Mouse (Mus musculus) liver, embryonic 11.5 days (tissue): ENCODE results near the gene Cdc25a. TPM values are rescaled to one million over a fixed set of nuclear protein-coding genes. Genes with fewer than 3 reads are reported as not detected.
A peak's percentile ranks its signal among the peaks of the same experiment; 100 is the strongest.

Experiments
- ATAC-seq: fragments of 200-750 bp; cut with Nextera tagmentation; replicated peaks from 2 replicates; pipeline ENCODE4 v1.8.0; 2017; ENCODE audit warnings: moderate number of reproducible peaks, mild to moderate bottlenecking, moderate TSS enrichment, moderate library complexity; ENCODE audit not compliant: low FRiP score
- DNase-seq: peaks from one replicate; pipeline ENCODE4 v3.0.0-alpha.2; 2017; ENCODE audit warnings: low spot score
- H3K27ac ChIP-seq: fragments of 300-500 bp; sonication (generic); 2 replicates; pipeline ENCODE4 v1.5.1; 2014; ENCODE audit warnings: mild to moderate bottlenecking, low read depth, low read length, control low read depth
- H3K27me3 ChIP-seq: fragments of 300-500 bp; sonication (generic); replicated peaks from 2 replicates; pipeline ENCODE4 v1.6.1; 2014; ENCODE audit warnings: low read length, mixed read lengths; ENCODE audit not compliant: control insufficient read depth, insufficient read depth
- H3K36me3 ChIP-seq: fragments of 300-500 bp; sonication (generic); 2 replicates; pipeline ENCODE4 v1.6.1; 2014; ENCODE audit warnings: mild to moderate bottlenecking, low read length, moderate library complexity, mixed read lengths; ENCODE audit not compliant: control insufficient read depth, insufficient read depth
- H3K4me1 ChIP-seq: fragments of 300-500 bp; sonication (generic); replicated peaks from 2 replicates; pipeline ENCODE4 v1.6.1; 2014; ENCODE audit warnings: low read length, mixed read lengths; ENCODE audit not compliant: control insufficient read depth, insufficient read depth
- H3K4me2 ChIP-seq: fragments of 300-500 bp; sonication (generic); 2 replicates; pipeline ENCODE4 v1.6.1; 2014; ENCODE audit warnings: mild to moderate bottlenecking, control low read depth, moderate library complexity
- H3K4me3 ChIP-seq: fragments of 300-500 bp; sonication (generic); 2 replicates; pipeline ENCODE4 v1.5.1; 2014; ENCODE audit warnings: low read depth, low read length, control low read depth
- H3K9ac ChIP-seq: fragments of 300-500 bp; sonication (generic); 2 replicates; pipeline ENCODE4 v1.6.1; 2014; ENCODE audit warnings: low read depth, low read length, control low read depth
- H3K9me3 ChIP-seq: fragments of 300-500 bp; sonication (generic); 2 replicates; pipeline ENCODE4 v1.6.1; 2016; ENCODE audit warnings: low read length, inconsistent platforms, mixed read lengths; ENCODE audit not compliant: control insufficient read depth
- WGBS: fragments of 180-500 bp; shearing (Covaris S2); extraction: QIAGEN DNeasy Blood & Tissue Kit; methylation state at CpG from one replicate; pipeline ENCODE4 v1.1.7; 2014; 5-methylcytosine and 5-hydroxymethylcytosine counted together
- polyA plus RNA-seq: library from polyadenylated mRNA; unstranded; fragments of >200 nt; fragmentation: Nextera tagmentation; extraction: Ambion mirVana; gene quantifications from 2 replicates; pipeline ENCODE4 v1.2.1, GENCODE M21; 2014

Gene Cdc25a
- polyA plus RNA-seq, 1 experiment from 2014 or later, result 39.8 TPM

DNA sequence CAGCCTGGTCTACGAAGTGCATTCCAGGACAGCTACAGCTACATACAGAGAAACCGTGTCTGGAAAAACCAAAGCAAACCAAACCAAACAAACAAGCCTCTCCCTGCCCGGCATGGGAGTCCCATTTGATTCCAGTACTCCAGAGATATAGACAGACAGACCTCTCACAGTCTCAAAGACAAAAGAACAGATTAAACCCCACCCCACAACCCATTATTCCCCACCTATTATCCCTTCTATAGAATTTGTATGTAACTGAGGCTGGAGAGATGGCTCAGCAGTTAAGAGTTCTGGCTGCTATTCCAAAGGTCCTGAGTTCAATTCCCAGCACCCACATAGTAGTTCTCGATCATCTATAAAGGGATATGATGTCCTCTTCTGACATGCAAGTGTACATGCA is 34.5 kb downstream of the Cdc25a start:
- Histone ChIP-seq H3K27ac (no peak overlapping the region), H3K4me3 (no peak overlapping the region), H3K9me3 (no peaks in the 10 kb centered on the region), H3K4me2 (no peak overlapping the region), H3K4me1 (peaks cover 3% of the 10 kb centered on the region; the same call in 1 of the 2 replicates), H3K27me3 (no peaks in the 10 kb centered on the region), H3K36me3 (no peaks in the 10 kb centered on the region), H3K9ac (no peak overlapping the region)
- ATAC-seq, result no peak
- WGBS, result 74% methylated on average over 4 of the region's 4 CpGs
- no peak for DNase-seq

DNA sequence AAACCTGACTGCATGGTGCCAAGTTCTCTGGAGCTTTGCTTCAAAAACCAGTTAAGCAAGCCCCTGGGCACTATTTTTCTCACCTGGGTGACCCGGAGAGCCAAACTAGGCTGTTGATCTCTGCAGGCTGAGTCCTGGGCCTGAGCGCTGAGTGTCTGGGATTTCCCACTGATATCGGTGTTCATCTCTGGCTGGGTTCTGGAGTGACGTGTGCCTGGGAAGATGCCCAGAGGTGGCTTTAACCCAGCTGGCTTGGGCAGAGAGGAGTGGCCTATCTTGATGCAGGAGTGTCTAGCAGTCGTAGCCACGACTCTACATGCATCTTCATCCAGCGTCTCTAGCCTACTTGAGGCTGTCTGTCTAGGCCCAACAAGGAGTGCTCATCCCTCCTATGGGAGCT is 36.4 kb downstream of the Cdc25a start:
- H3K27ac ChIP-seq, result no peak overlapping the region
- H3K9ac ChIP-seq, result no peak overlapping the region
- ATAC-seq, result no peak
- H3K27me3 ChIP-seq, result no peaks in the 10 kb centered on the region
- H3K4me2 ChIP-seq, result no peak overlapping the region
- DNase-seq, result no peak
- WGBS, result 79% methylated on average over 7 of the region's 7 CpGs
- no peaks in the 10 kb centered on the region for H3K36me3 ChIP-seq
- H3K4me1 ChIP-seq, result peaks cover 3% of the 10 kb centered on the region; the same call in 1 of the 2 replicates
- no peak overlapping the region for H3K4me3 ChIP-seq
- no peaks in the 10 kb centered on the region for H3K9me3 ChIP-seq

DNA sequence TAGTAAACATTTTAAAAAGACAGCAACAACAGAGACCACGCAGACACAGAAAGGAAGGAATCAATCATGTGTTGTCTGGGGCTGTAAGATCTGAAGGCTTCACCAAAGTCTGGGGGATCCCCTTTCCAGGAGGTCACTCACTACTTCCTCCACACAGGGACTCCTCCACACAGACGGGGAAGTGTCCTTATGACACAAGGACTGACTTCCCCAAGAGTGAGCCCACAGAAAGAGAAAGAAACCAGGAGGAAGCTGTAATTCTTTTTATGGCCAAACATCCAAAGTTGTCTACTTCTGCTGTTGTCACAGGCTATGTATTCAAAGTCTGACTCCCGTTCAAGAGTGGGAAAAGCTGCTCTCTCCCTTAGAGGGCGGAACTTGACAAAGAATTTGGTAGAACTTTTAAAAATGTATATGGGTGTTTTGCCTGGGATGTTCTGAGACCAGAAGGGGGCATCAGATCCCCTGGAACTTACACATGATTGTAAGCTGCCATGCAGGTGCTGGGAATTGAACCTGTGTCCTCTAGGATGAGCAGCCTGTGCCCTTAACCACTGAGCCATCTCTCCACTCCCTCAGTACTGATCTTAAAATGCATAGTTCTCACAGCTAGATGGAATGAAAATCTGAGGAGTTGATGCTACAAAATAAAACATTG is 39.0 kb downstream of the Cdc25a start:
- ATAC-seq (no peak), DNase-seq (no peak)
- no peak overlapping the region for H3K4me3 ChIP-seq
- no peak overlapping the region for H3K9ac ChIP-seq
- no peaks in the 10 kb centered on the region for H3K9me3 ChIP-seq
- H3K4me2 ChIP-seq, result no peak overlapping the region
- no peaks in the 10 kb centered on the region for H3K4me1 ChIP-seq
- 41% methylated on average over 4 of the region's 4 CpGs for WGBS
- H3K27ac ChIP-seq, result no peak overlapping the region
- H3K36me3 ChIP-seq, result no peaks in the 10 kb centered on the region
- no peaks in the 10 kb centered on the region for H3K27me3 ChIP-seq

DNA sequence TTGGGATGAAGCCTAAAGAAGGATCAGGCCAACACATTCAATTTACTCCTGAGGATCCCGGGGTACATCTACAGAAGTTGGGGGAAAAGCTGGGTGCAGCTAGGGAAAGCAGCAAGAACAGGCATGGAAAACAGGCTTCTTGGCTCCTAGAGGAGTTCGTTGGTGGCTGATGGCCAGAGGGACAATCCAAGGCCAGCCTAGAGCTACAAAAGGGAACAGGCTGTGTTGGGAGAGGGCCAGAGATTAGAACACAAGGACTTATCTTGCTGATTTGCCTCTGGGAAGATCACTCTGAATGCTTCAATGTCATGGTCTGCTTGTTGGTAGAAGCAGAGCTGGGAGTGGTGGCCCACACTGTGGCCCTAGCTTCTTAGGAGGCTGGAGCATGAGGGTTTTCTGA is 42.6 kb downstream of the Cdc25a start:
- no peak overlapping the region for H3K27ac ChIP-seq
- no peaks in the 10 kb centered on the region for H3K9me3 ChIP-seq
- H3K4me3 ChIP-seq, result no peak overlapping the region
- H3K4me2 ChIP-seq, result no peak overlapping the region
- H3K27me3 ChIP-seq, result no peaks in the 10 kb centered on the region
- DNase-seq (no peak), ATAC-seq (no peak)
- 86% methylated on average over 2 of the region's 2 CpGs for WGBS
- H3K4me1 ChIP-seq, result no peaks in the 10 kb centered on the region
- no peaks in the 10 kb centered on the region for H3K36me3 ChIP-seq
- H3K9ac ChIP-seq, result no peak overlapping the region

DNA sequence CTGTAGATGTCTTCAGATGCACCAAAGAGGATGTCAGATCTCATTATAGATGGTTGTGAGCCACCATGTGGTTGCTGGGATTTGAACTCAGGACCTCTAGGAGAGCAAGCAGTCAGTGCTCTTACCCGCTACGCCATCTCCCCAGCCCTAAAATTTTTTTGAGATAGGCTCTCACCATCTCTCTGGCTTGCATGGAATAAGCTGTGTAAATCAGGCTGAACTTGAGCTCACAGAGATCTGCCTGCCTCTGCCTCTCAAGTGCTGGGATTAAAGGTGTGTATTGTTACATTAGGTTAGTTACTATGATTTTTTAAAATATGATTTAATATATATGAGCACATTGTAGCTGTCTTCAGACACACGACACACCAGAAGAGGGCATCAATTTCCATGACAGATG is 53.8 kb downstream of the Cdc25a start:
- peaks cover 5% of the 10 kb centered on the region for H3K4me1 ChIP-seq
- no peak overlapping the region for H3K9ac ChIP-seq
- DNase-seq (no peak), ATAC-seq (no peak)
- H3K4me3 ChIP-seq, result no peak overlapping the region
- WGBS, result 89% methylated on average over 3 of the region's 3 CpGs
- no peaks in the 10 kb centered on the region for H3K36me3 ChIP-seq
- H3K4me2 ChIP-seq, result no peak overlapping the region
- H3K27ac ChIP-seq, result no peak overlapping the region
- no peaks in the 10 kb centered on the region for H3K9me3 ChIP-seq
- H3K27me3 ChIP-seq, result no peaks in the 10 kb centered on the region

DNA sequence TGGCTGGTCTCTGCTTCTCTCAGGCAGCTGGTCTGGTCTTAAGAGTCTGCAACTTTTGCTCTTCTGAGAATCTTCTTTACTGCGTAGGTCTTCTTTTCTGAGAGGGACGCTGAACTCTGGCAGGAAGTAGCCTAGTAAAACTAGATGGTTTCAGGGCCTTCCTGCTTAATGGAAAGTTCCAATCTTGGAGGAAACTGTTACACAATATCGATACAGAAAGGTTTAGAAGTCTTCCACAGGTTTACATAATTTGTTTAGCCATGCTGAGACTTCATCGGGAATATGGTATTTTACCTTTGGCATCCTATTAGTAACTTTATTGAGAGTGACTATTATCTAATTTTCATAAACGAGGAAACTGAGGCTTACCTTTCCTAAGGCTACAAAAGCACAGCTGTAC is 54.7 kb downstream of the Cdc25a start:
- Histone ChIP-seq H3K4me3 (no peak overlapping the region), H3K4me1 (peaks cover 5% of the 10 kb centered on the region)

DNA sequence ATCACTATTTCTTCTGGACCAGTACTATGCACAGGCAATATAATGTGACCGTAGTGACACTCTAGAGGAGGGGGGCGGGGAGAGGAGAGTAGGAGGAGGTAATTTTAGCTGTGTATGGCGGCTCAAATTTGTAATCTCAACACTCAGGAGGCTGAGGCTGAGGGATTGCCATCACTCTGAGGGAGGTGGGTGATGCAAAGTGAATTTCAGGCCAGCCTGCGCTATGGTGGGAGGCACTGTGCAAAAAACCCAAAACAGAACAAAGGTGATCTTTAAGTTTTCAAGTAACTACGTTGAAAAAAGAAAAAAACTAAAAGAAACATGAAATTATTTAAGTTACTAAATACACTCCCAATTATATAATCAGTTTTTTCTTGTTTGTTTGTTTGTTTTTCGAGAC is 55.4 kb downstream of the Cdc25a start:
- Histone ChIP-seq H3K27me3 (no peaks in the 10 kb centered on the region), H3K27ac (peak overlapping the region; percentile 80; the same call in 1 of the 2 replicates), H3K4me2 (peak overlapping the region; percentile 99), H3K36me3 (no peaks in the 10 kb centered on the region), H3K9ac (peak overlapping the region; percentile 12; the same call in 1 of the 2 replicates), H3K4me3 (peak overlapping the region; percentile 74), H3K9me3 (no peaks in the 10 kb centered on the region), H3K4me1 (peaks cover 5% of the 10 kb centered on the region)
- DNase-seq, result no peak
- WGBS, result 56% methylated on average over 6 of the region's 6 CpGs
- ATAC-seq, result no peak

More for the DNA sequence above, 54.7 kb downstream of the Cdc25a start:
- Histone ChIP-seq H3K9ac (no peak overlapping the region), H3K9me3 (no peaks in the 10 kb centered on the region), H3K27me3 (no peaks in the 10 kb centered on the region), H3K27ac (no peak overlapping the region), H3K4me2 (no peak overlapping the region; the same call in 1 of the 2 replicates), H3K36me3 (no peaks in the 10 kb centered on the region)
- 88% methylated on average over 5 of the region's 5 CpGs for WGBS
- DNase-seq (no peak), ATAC-seq (no peak)

DNA sequence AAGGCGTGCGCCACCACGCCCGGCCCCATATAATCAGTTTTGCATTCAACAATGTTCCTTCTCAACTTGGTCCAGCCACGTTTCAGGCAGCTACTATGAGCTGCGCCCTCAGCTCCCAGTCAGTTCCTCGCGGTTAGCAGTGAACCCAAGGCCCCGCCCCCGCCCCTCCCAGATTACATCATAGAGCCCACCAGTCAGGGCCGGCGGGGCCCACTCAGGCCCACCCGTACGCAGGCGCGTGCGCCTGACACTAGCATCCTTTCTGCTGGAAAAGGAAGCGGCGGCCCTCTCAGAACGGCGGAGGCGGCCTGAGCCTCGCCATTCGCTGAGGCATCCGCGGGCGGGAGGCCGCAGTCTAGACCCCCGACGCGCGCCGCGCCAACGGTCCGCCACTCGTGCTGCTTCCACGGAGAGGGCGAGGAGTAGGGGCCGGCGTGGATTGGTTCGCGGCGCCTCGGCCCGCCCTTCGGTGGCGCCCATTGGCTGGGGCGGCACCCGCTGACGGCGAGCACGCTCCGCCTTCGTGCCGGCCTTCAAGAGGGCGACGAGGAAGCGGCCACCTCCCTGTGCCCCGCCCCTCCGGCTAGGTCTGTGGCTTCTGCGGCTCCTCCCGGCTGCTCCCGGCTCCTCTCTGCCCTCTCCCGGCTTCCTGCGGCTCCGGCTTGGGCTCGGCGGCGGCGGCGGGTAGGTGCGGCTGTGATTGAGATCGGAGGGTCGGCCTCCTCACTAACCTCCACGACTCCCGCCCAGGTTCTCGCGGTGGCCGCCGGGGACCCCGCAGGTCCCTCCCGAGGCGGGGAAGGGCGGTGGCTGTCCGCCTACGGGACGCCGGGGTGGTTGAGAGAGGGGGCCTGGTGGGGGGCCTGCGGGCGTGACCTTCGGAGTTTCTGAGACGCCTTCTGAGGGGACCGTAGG is 56.1 kb downstream of the Cdc25a start, which contains the start of gene Map4:
Gene Map4 (plus strand): TSS at position 204 of the 915 bp plus-strand sequence.
- H3K27me3 ChIP-seq, result no peaks in the 10 kb centered on the region
- H3K27ac ChIP-seq, result peak within 1 kb of the TSS; percentile 80
- peak within 1 kb of the TSS; percentile 74 for H3K4me3 ChIP-seq
- H3K4me2 ChIP-seq, result peak within 1 kb of the TSS; percentile 99
- ATAC-seq, result peak; percentile 97
- DNase-seq, result peak; percentile 95
- no peaks in the 10 kb centered on the region for H3K9me3 ChIP-seq
- peak within 1 kb of the TSS; percentile 72 for H3K9ac ChIP-seq
- H3K4me1 ChIP-seq, result peaks cover 5% of the 10 kb centered on the region
- under 1% methylated on average over 93 of the region's 94 CpGs for WGBS
- no peaks in the 10 kb centered on the region for H3K36me3 ChIP-seq
